Mouse (Mus musculus) heart, embryonic 14.5 days (tissue): ENCODE measurements around the gene Klf7. TPM values are rescaled to one million over a fixed set of nuclear protein-coding genes. Genes with fewer than 3 reads are reported as not detected.

Source experiments
- ATAC-seq: fragments of 200-750 bp; cut with Nextera tagmentation; 2 replicates; pipeline ENCODE4 v1.8.0; 2017; ENCODE audit warnings: low read depth, moderate TSS enrichment; ENCODE audit not compliant: insufficient number of reproducible peaks, insufficient read depth, low FRiP score
- H3K27ac ChIP-seq, 2 experiments: fragments of 200-500 bp in 1 of 2; fragments of 300-500 bp in 1 of 2; sonication (generic) in 1 of 2; replicated peaks in 1 of 2; 2 replicates each; pipeline ENCODE4 v1.5.1; 2012 to 2014; ENCODE audit warnings: low read depth in 2 of 2, low read length in 2 of 2, control low read depth in 1 of 2, mild to moderate bottlenecking in 1 of 2, mixed read lengths in 1 of 2; ENCODE audit not compliant: control insufficient read depth in 1 of 2, insufficient read depth in 1 of 2
- H3K27me3 ChIP-seq: fragments of 300-500 bp; sonication (generic); 2 replicates; pipeline ENCODE4 v1.6.1; 2014; ENCODE audit warnings: mild to moderate bottlenecking, low read length, control low read depth; ENCODE audit not compliant: control insufficient read depth, insufficient read depth
- H3K36me3 ChIP-seq: fragments of 300-500 bp; sonication (generic); 2 replicates; pipeline ENCODE4 v1.6.1; 2014; ENCODE audit warnings: mild to moderate bottlenecking, control low read depth, low read length, mixed read lengths; ENCODE audit not compliant: control insufficient read depth, insufficient read depth
- H3K4me1 ChIP-seq, 2 experiments: fragments of 200-500 bp in 1 of 2; fragments of 300-500 bp in 1 of 2; sonication (generic) in 1 of 2; 2 replicates each; pipeline ENCODE4 v1.6.1; 2012 to 2014; ENCODE audit warnings: low read length in 2 of 2, control low read depth in 1 of 2, mixed read lengths in 1 of 2; ENCODE audit not compliant: control insufficient read depth in 2 of 2, insufficient read depth in 2 of 2
- H3K4me2 ChIP-seq: fragments of 300-500 bp; sonication (generic); 2 replicates; pipeline ENCODE4 v1.6.1; 2014; ENCODE audit warnings: mild to moderate bottlenecking, low read length
- H3K4me3 ChIP-seq, 2 experiments: fragments of 200-500 bp in 1 of 2; fragments of 300-500 bp in 1 of 2; sonication (generic) in 1 of 2; 2 replicates each; pipeline ENCODE4 v1.5.1; 2012 to 2014; ENCODE audit warnings: low read length in 2 of 2, mild to moderate bottlenecking in 2 of 2, control low read depth in 1 of 2, low read depth in 1 of 2, moderate library complexity in 1 of 2; ENCODE audit not compliant: control insufficient read depth in 1 of 2, insufficient read depth in 1 of 2
- H3K9ac ChIP-seq: fragments of 300-500 bp; sonication (generic); 2 replicates; pipeline ENCODE4 v1.6.1; 2014; ENCODE audit warnings: mild to moderate bottlenecking, low read length
- H3K9me3 ChIP-seq: fragments of 300-500 bp; sonication (generic); 2 replicates; pipeline ENCODE4 v1.6.1; 2016; ENCODE audit warnings: low read length, control low read depth; ENCODE audit not compliant: control insufficient read depth
- WGBS: fragments of 180-500 bp; shearing (Covaris S2); extraction: QIAGEN DNeasy Blood & Tissue Kit; methylation state at CpG from one replicate; pipeline ENCODE4 v1.1.7; 2014; 5-methylcytosine and 5-hydroxymethylcytosine counted together
- polyA plus RNA-seq: library from polyadenylated mRNA; unstranded; fragments of >200 nt; fragmentation: Nextera tagmentation; extraction: Ambion mirVana; gene quantifications from 2 replicates; pipeline ENCODE4 v1.2.1, GENCODE M21; 2014

Klf7 gene
- polyA plus RNA-seq, 1 experiment from 2014 or later: 15.6 TPM

GRCm38 (mm10) chr1:64080263-64080662 lies 41.8 kb downstream of the Klf7 start:
- H3K27ac ChIP-seq: no peak overlapping the region
- H3K9me3 ChIP-seq: no peaks in the 10 kb centered on the region
- no peaks in the 10 kb centered on the region for H3K27me3 ChIP-seq
- 84% methylated on average over 2 of the region's 2 CpGs for WGBS
- no peak overlapping the region for H3K9ac ChIP-seq
- H3K4me2 ChIP-seq: no peak overlapping the region
- H3K36me3 ChIP-seq: peaks cover 41% of the 10 kb centered on the region
- H3K4me1 ChIP-seq: peaks cover 6 to 36% of the 10 kb centered on the region in 2 experiments; a peak in 3 of 4 replicates
- ATAC-seq: no peak
- H3K4me3 ChIP-seq: no peak overlapping the region

GRCm38 (mm10) chr1:64078747-64079211 lies 43.3 kb downstream of the Klf7 start:
- Histone ChIP-seq H3K27me3 (no peaks in the 10 kb centered on the region), H3K4me1 (peaks cover 6 to 28% of the 10 kb centered on the region in 2 experiments; a peak in 3 of 4 replicates), H3K27ac (peak overlapping the region in 1 of 2 experiments; percentile 33; a peak in 1 of 4 replicates), H3K4me3 (no peak overlapping the region), H3K9ac (no peak overlapping the region), H3K9me3 (no peaks in the 10 kb centered on the region), H3K36me3 (peaks cover 51% of the 10 kb centered on the region), H3K4me2 (no peak overlapping the region)
- WGBS: 68% methylated on average over 20 of the region's 20 CpGs
- no peak for ATAC-seq

- Histone ChIP-seq H3K4me2 (no peak overlapping the region), H3K36me3 (peaks cover 51% of the 10 kb centered on the region), H3K9me3 (no peaks in the 10 kb centered on the region), H3K9ac (no peak overlapping the region), H3K27me3 (no peaks in the 10 kb centered on the region), H3K4me3 (no peak overlapping the region), H3K27ac (peak overlapping the region in 1 of 2 experiments; percentile 33; a peak in 1 of 4 replicates), H3K4me1 (peaks cover 6 to 27% of the 10 kb centered on the region in 2 experiments; a peak in 3 of 4 replicates)
- 79% methylated on average over 9 of the region's 9 CpGs for WGBS
- no peak for ATAC-seq
Observed at GRCm38 (mm10) chr1:64078011-64078746, 43.9 kb downstream of the Klf7 start.

- Histone ChIP-seq H3K36me3 (peaks cover 49% of the 10 kb centered on the region), H3K4me3 (no peak overlapping the region), H3K4me2 (no peak overlapping the region), H3K9ac (no peak overlapping the region), H3K27ac (no peak overlapping the region), H3K27me3 (no peaks in the 10 kb centered on the region), H3K9me3 (no peaks in the 10 kb centered on the region), H3K4me1 (peaks cover 4 to 6% of the 10 kb centered on the region in 2 experiments; a peak in 2 of 4 replicates)
- 83% methylated on average over 5 of the region's 5 CpGs for WGBS
- no peak for ATAC-seq
Observed at GRCm38 (mm10) chr1:64074051-64074450, 48.0 kb downstream of the Klf7 start.

DNA sequence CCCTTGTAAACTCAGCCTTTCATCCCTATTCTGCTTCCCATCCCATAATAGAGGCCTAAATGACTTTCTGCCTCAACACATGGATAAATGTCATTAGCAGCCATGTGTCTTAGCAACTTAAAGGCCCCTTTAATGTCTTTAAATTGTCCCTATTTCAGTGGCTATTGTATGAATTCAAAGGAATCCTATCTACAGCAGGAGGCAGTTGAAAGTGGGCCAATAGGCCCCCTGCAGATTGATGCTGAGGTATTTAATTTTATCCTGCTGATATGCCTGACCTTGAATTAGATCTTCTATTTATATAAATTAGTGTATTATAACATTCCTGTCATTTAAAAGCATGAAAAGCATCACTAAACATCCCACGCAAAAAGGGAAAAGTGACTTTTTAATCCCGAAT lies 51.1 kb downstream of the Klf7 start:
- Histone ChIP-seq H3K36me3 (peaks cover 28% of the 10 kb centered on the region), H3K4me3 (no peak overlapping the region), H3K27me3 (no peaks in the 10 kb centered on the region), H3K4me1 (no peaks in the 10 kb centered on the region), H3K9ac (no peak overlapping the region), H3K9me3 (no peaks in the 10 kb centered on the region), H3K4me2 (no peak overlapping the region), H3K27ac (no peak overlapping the region)
- no peak for ATAC-seq
- 93% methylated on average over 2 of the region's 2 CpGs for WGBS

DNA sequence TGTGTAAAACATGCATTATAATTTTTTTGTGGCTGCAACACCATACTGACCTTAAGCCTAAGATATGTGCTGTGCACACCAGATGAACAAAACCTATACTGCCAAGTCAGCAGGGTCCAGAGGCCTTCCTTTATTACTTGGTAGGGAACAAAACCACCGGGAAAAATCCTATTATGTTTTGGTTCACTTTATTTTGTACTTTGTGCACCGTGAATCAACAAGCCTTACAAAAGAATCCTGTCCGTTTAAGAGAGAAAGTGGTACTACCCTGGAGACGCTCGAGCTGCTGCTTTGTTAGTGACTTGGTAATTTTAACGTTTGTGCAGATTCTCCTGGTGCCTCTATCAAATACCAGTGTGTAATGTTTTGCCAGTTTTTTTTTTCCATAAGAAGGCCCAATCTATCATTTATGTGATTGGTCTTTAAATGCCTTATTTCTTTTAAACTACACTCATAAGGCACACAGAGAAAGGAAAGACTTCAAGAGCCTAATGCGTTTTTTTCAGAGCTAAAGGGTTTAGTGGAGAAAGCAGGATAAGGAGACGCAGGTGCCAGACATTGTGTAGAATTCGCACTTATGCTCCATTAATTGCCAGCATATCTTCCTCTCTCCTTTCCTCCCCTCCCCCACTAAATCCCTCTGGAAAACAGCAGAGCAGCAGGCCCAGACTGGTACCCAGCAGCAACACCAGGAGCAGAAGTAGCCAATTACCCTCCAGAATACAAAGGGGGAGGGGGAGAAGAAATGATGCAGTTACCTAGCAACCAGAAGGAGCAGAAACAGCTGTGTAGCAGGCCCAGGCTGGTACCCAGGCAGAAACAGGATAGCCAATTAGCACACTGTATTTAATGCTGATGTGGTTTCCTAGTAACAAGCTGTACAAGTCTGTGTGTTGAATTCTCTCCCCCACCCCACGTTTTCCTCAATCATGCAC lies 55.5 kb downstream of the Klf7 start:
- no peaks in the 10 kb centered on the region for H3K4me1 ChIP-seq
- no peak overlapping the region for H3K9ac ChIP-seq
- H3K27ac ChIP-seq: no peak overlapping the region
- H3K27me3 ChIP-seq: no peaks in the 10 kb centered on the region
- no peak for ATAC-seq
- no peaks in the 10 kb centered on the region for H3K9me3 ChIP-seq
- H3K4me3 ChIP-seq: no peak overlapping the region
- no peak overlapping the region for H3K4me2 ChIP-seq
- WGBS: 74% methylated on average over 10 of the region's 10 CpGs
- H3K36me3 ChIP-seq: peaks cover 15% of the 10 kb centered on the region

- H3K9me3 ChIP-seq: no peaks in the 10 kb centered on the region
- no peak overlapping the region for H3K27ac ChIP-seq
- 94% methylated on average over 10 of the region's 10 CpGs for WGBS
- peaks cover 11 to 18% of the 10 kb centered on the region in 2 experiments for H3K4me1 ChIP-seq
- peaks cover 12% of the 10 kb centered on the region for H3K36me3 ChIP-seq
- H3K9ac ChIP-seq: no peak overlapping the region
- H3K27me3 ChIP-seq: no peaks in the 10 kb centered on the region
- H3K4me3 ChIP-seq: no peak overlapping the region
- ATAC-seq: no peak
- H3K4me2 ChIP-seq: no peak overlapping the region
Observed at GRCm38 (mm10) chr1:64061488-64061887, 60.6 kb downstream of the Klf7 start.
